Mouse (Mus musculus) midbrain, postnatal 0 days (tissue): ENCODE data around the gene Tmem231. TPM values are rescaled to one million over a fixed set of nuclear protein-coding genes. Genes with fewer than 3 reads are reported as not detected.
A peak's percentile ranks its signal among the peaks of the same experiment; 100 is the strongest.

Source experiments
- ATAC-seq: fragments of 200-750 bp; cut with Nextera tagmentation; 2 replicates; pipeline ENCODE4 v1.8.0; 2017; ENCODE audit warnings: moderate number of reproducible peaks, mild to moderate bottlenecking, moderate TSS enrichment, moderate library complexity; ENCODE audit not compliant: low FRiP score
- DNase-seq: peaks from one replicate; pipeline ENCODE4 v3.0.0-alpha.2; 2015; ENCODE audit warnings: low spot score
- H3K27ac ChIP-seq: fragments of 300-500 bp; sonication (generic); 2 replicates; pipeline ENCODE4 v1.5.1; 2014; ENCODE audit warnings: low read depth, mild to moderate bottlenecking, low read length, mixed read lengths
- H3K27me3 ChIP-seq: fragments of 300-500 bp; sonication (generic); 2 replicates; pipeline ENCODE4 v1.6.1; 2014; ENCODE audit warnings: low read length, control low read depth, mixed read lengths; ENCODE audit not compliant: insufficient read depth
- H3K36me3 ChIP-seq: fragments of 300-500 bp; sonication (generic); 2 replicates; pipeline ENCODE4 v1.6.1; 2014; ENCODE audit warnings: low read length, control low read depth, mixed read lengths; ENCODE audit not compliant: insufficient read depth
- H3K4me1 ChIP-seq: fragments of 300-500 bp; sonication (generic); 2 replicates; pipeline ENCODE4 v1.6.1; 2014; ENCODE audit warnings: mild to moderate bottlenecking, control low read depth, antibody characterized with exemption, low read length, mixed read lengths; ENCODE audit not compliant: insufficient read depth
- H3K4me2 ChIP-seq: fragments of 300-500 bp; sonication (generic); 2 replicates; pipeline ENCODE4 v1.6.1; 2014; ENCODE audit warnings: low read depth, mild to moderate bottlenecking, low read length, mixed read lengths; ENCODE audit not compliant: poor library complexity, severe bottlenecking
- H3K4me3 ChIP-seq: fragments of 300-500 bp; sonication (generic); 2 replicates; pipeline ENCODE4 v1.5.1; 2014; ENCODE audit warnings: low read depth, mild to moderate bottlenecking, low read length, moderate library complexity
- H3K9ac ChIP-seq: fragments of 300-500 bp; sonication (generic); replicated peaks from 2 replicates; pipeline ENCODE4 v1.6.1; 2014; ENCODE audit warnings: mild to moderate bottlenecking, low read length, moderate library complexity, mixed read lengths; ENCODE audit not compliant: poor library complexity, severe bottlenecking
- H3K9me3 ChIP-seq: fragments of 300-500 bp; sonication (generic); 2 replicates; pipeline ENCODE4 v1.6.1; 2016; ENCODE audit warnings: low read length, control low read depth
- CTCF ChIP-seq: IDR thresholded peaks from 2 replicates; pipeline ENCODE4 v1.5.1; 2016; ENCODE audit warnings: antibody characterized with exemption, mild to moderate bottlenecking
- WGBS: fragments of 180-500 bp; shearing (Covaris S2); extraction: QIAGEN DNeasy Blood & Tissue Kit; methylation state at CpG from one replicate; pipeline ENCODE4 v1.1.7; 2014; 5-methylcytosine and 5-hydroxymethylcytosine counted together
- polyA plus RNA-seq: library from polyadenylated mRNA; unstranded; fragments of >200 nt; fragmentation: Nextera tagmentation; extraction: Ambion mirVana; gene quantifications from 2 replicates; pipeline ENCODE4 v1.2.1, GENCODE M21; 2015
- total RNA-seq: library from RNA; depleted of rRNA; stranded (reverse); fragments of >200 nt; gene quantifications from 2 replicates; pipeline ENCODE4 v1.2.3, GENCODE M21; 2014

The Tmem231 gene
- total and polyA plus RNA-seq, 2 experiments from 2014 or later: 17.3 to 21.3 TPM

GRCm38 (mm10) chr8:111905500-111906121 lies 28.1 kb downstream of the Tmem231 start:
- Histone ChIP-seq H3K27me3 (no peaks in the 10 kb centered on the region), H3K27ac (no peak overlapping the region), H3K4me3 (no peak overlapping the region), H3K36me3 (no peaks in the 10 kb centered on the region), H3K9ac (no peak overlapping the region), H3K9me3 (no peaks in the 10 kb centered on the region), H3K4me1 (0 out of 2 replicates have a peak, but pooled peaks cover 3% of the 10 kb centered on the region), H3K4me2 (no peak overlapping the region)
- no peak for DNase-seq
- no peak for TF ChIP-seq CTCF
- WGBS: 75% methylated on average over 7 of the region's 8 CpGs
- ATAC-seq: no peak

GRCm38 (mm10) chr8:111902080-111902479 lies 31.6 kb downstream of the Tmem231 start:
- H3K9ac ChIP-seq: no peak overlapping the region
- WGBS: 39% methylated on average over 5 of the region's 5 CpGs

GRCm38 (mm10) chr8:111898586-111898985 lies 35.1 kb downstream of the Tmem231 start:
- Histone ChIP-seq H3K4me1 (no peaks in the 10 kb centered on the region), H3K9ac (no peak overlapping the region), H3K4me3 (no peak overlapping the region), H3K36me3 (no peaks in the 10 kb centered on the region), H3K9me3 (no peaks in the 10 kb centered on the region), H3K27ac (no peak overlapping the region), H3K27me3 (no peaks in the 10 kb centered on the region), H3K4me2 (no peak overlapping the region)
- DNase-seq (no peak), ATAC-seq (no peak)
- no peak for TF ChIP-seq CTCF
- WGBS: 37% methylated on average over 10 of the region's 10 CpGs

More at GRCm38 (mm10) chr8:111902080-111902479, 31.6 kb downstream of the Tmem231 start:
- Histone ChIP-seq H3K4me1 (no peaks in the 10 kb centered on the region), H3K36me3 (no peaks in the 10 kb centered on the region), H3K27me3 (no peaks in the 10 kb centered on the region), H3K27ac (no peak overlapping the region), H3K9me3 (no peaks in the 10 kb centered on the region), H3K4me2 (no peak overlapping the region), H3K4me3 (no peak overlapping the region)
- ATAC-seq (no peak), DNase-seq (no peak)
- no peak for TF ChIP-seq CTCF

GRCm38 (mm10) chr8:111894955-111895354 lies 38.7 kb downstream of the Tmem231 start:
- DNase-seq (no peak), ATAC-seq (no peak)
- 87% methylated on average over 7 of the region's 7 CpGs for WGBS
- H3K9ac ChIP-seq: no peak overlapping the region
- H3K4me1 ChIP-seq: peaks cover 5% of the 10 kb centered on the region
- no peaks in the 10 kb centered on the region for H3K36me3 ChIP-seq
- no peak overlapping the region for H3K4me3 ChIP-seq
- no peaks in the 10 kb centered on the region for H3K9me3 ChIP-seq
- no peak overlapping the region for H3K4me2 ChIP-seq
- peak; percentile 44 for TF ChIP-seq CTCF
- H3K27ac ChIP-seq: no peak overlapping the region
- peaks cover 13% of the 10 kb centered on the region for H3K27me3 ChIP-seq

GRCm38 (mm10) chr8:111892615-111893014 lies 41.1 kb downstream of the Tmem231 start:
- peaks cover 30% of the 10 kb centered on the region for H3K27me3 ChIP-seq
- 67% methylated on average over 5 of the region's 5 CpGs for WGBS
- H3K9ac ChIP-seq: no peak overlapping the region

GRCm38 (mm10) chr8:111891983-111892382 lies 41.7 kb downstream of the Tmem231 start:
- Histone ChIP-seq H3K9me3 (no peaks in the 10 kb centered on the region), H3K27me3 (peaks cover 30% of the 10 kb centered on the region), H3K27ac (no peak overlapping the region), H3K4me3 (no peak overlapping the region), H3K4me2 (no peak overlapping the region), H3K4me1 (peaks cover 6% of the 10 kb centered on the region), H3K36me3 (no peaks in the 10 kb centered on the region), H3K9ac (no peak overlapping the region)
- WGBS: 53% methylated on average over 8 of the region's 8 CpGs
- no peak for TF ChIP-seq CTCF
- DNase-seq (no peak), ATAC-seq (no peak)

More at GRCm38 (mm10) chr8:111892615-111893014, 41.1 kb downstream of the Tmem231 start:
- Histone ChIP-seq H3K4me1 (peaks cover 6% of the 10 kb centered on the region), H3K4me2 (no peak overlapping the region), H3K36me3 (no peaks in the 10 kb centered on the region), H3K27ac (no peak overlapping the region), H3K9me3 (no peaks in the 10 kb centered on the region), H3K4me3 (no peak overlapping the region)
- ATAC-seq (no peak), DNase-seq (no peak)
- TF ChIP-seq CTCF: no peak
